In the genomic region with DNA sequence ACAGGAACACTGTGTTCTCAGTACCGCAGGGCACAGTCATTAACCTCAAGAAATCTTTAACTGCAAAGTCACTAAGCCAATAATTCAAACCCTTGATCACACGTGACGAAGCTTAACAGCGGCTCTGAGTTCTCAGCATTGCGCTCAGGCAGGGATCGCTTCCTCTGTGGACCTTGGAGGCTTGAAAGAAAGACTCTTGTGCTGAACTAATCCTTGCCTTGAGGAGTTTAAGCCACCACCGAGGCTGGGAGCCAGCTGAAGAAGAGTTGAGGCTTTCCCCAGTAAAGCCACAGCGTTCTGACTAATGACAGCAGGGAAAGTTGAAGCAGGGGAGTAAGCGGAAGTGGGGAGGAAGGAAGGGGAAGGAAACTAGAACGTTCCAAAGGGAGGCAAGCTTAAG, we compare ENCODE assay signal across 12 mouse cellular contexts.
DNase-seq lines count a peak whose midpoint lies in the region; ATAC-seq and TF ChIP-seq lines count a peak whose summit lies in the region.
"Had no signal": no experiment of that assay in that cellular context is flagged by ENCODE, and none has a peak within 500 bp of the region (broad histone marks: within the 10 kb centered on the region; RNA-seq: fewer than 3 reads in every experiment).

No protein-coding gene starts in this region.

- DNase-seq in gastrocnemius, adult 2 months = no peak
- no peak for DNase-seq in gastrocnemius, postnatal 14 days
- peak; percentile 29 for DNase-seq in thymus, postnatal 0 days (ENCODE audit: low spot score)
- no peak for DNase-seq in thymus, adult 18-20 months
- DNase-seq in left cerebral cortex, postnatal 10 days (ENCODE audit: extremely low spot score in 1 of 2, low spot score in 2 of 2) = no peak
- DNase-seq in lung, postnatal 25 days (ENCODE audit: low spot score) = no peak
- DNase-seq: retina, postnatal 1 day had no signal

- TF ChIP-seq CTCF in gastrocnemius, adult 2 months (IDR thresholded peaks at IDR 0.05) = no peak

- no peak for ATAC-seq in midbrain, embryonic 13.5 days
- ATAC-seq: midbrain, embryonic 16.5 days had no signal

- no peak overlapping the region for H3K4me3 ChIP-seq in gastrocnemius, adult 2 months
- H3K4me3 ChIP-seq in macrophage (ENCODE audit: inconsistent target) = peak overlapping the region; percentile 32
- H3K4me3 ChIP-seq in midbrain, embryonic 13.5 days (replicated peaks) = no peak overlapping the region

- no peaks in the 10 kb centered on the region for H3K79me2 ChIP-seq in macrophage (ENCODE audit: inconsistent target)

- H3K4me2 ChIP-seq in midbrain, embryonic 13.5 days (replicated peaks) = no peak overlapping the region

- no peaks in the 10 kb centered on the region for H3K36me3 ChIP-seq in macrophage (ENCODE audit: inconsistent target)
- H3K36me3 ChIP-seq in midbrain, embryonic 13.5 days = no peaks in the 10 kb centered on the region

- H3K27ac ChIP-seq in gastrocnemius, adult 2 months = peak overlapping the region; percentile 56
- H3K27ac ChIP-seq in macrophage = peak overlapping the region; percentile 98
- no peak overlapping the region for H3K27ac ChIP-seq in midbrain, embryonic 13.5 days
- H3K27ac ChIP-seq: kidney, postnatal 0 days; liver, embryonic 14.5 days had no signal

- no peaks in the 10 kb centered on the region for H3K27me3 ChIP-seq in midbrain, embryonic 13.5 days

- H3K9me3 ChIP-seq in midbrain, embryonic 13.5 days = no peaks in the 10 kb centered on the region

- under 1% methylated on average over 10 of the region's 10 CpGs for WGBS in macrophage (ENCODE audit: missing documents)
- WGBS in midbrain, embryonic 13.5 days = 60% methylated on average over 10 of the region's 10 CpGs

- H3K4me1 ChIP-seq in midbrain, embryonic 13.5 days (replicated peaks) = no peaks in the 10 kb centered on the region

- intact Hi-C loops in gastrocnemius, adult 2 months (cut with DNase I) = no loop called here
- intact Hi-C loops in gastrocnemius, postnatal 14 days (cut with DNase I; ENCODE audit: low total_unique reads) = no loop called here
- intact Hi-C loops in left cerebral cortex, postnatal 10 days (cut with DNase I) = no loop called here

- H3K9ac ChIP-seq in midbrain, embryonic 13.5 days (replicated peaks) = no peak overlapping the region
- H3K9ac ChIP-seq: liver, embryonic 14.5 days had no signal
